Mouse (Mus musculus) lung, adult 2 months (tissue): ENCODE results near the gene Foxn3. TPM values are rescaled to one million over a fixed set of nuclear protein-coding genes. Genes with fewer than 3 reads are reported as not detected.

ENCODE experiments used
- DNase-seq: peaks from one replicate; pipeline ENCODE4 v3.0.0; 2022
- H3K4me1 ChIP-seq: fragments of 200-500 bp; 2 replicates; pipeline ENCODE4 v1.6.1; 2011; ENCODE audit warnings: low read length; ENCODE audit not compliant: control insufficient read depth, insufficient read depth
- H3K4me3 ChIP-seq: fragments of 200-500 bp; replicated peaks from 2 replicates; pipeline ENCODE3; 2011; ENCODE audit warnings: low read depth, mild to moderate bottlenecking, control low read depth, low read length; ENCODE audit errors: extremely low read depth
- CTCF ChIP-seq: fragments of 200-500 bp; IDR thresholded peaks from 2 replicates; pipeline ENCODE4 v1.5.1; 2011; ENCODE audit warnings: mild to moderate bottlenecking, low read length, control low read depth; ENCODE audit not compliant: insufficient read depth
- POLR2A ChIP-seq: fragments of 200-500 bp; IDR thresholded peaks from 2 replicates; pipeline ENCODE4 v1.6.1; 2011; ENCODE audit warnings: low read depth, mild to moderate bottlenecking, control low read depth, low read length, borderline replicate concordance; ENCODE audit errors: extremely low read depth
- WGBS: fragments of 180-500 bp; shearing (Covaris S2); methylation state at CpG from one replicate; pipeline ENCODE4 v1.1.7; 2018; 5-methylcytosine and 5-hydroxymethylcytosine counted together
- polyA plus RNA-seq: library from polyadenylated mRNA; depleted of rRNA; stranded (reverse); fragments of >200 nt; gene quantifications from 2 replicates; pipeline ENCODE4 v1.2.3, GENCODE M21; 2012

Gene Foxn3
- polyA plus RNA-seq, 1 experiment, result 48.2 TPM

DNA sequence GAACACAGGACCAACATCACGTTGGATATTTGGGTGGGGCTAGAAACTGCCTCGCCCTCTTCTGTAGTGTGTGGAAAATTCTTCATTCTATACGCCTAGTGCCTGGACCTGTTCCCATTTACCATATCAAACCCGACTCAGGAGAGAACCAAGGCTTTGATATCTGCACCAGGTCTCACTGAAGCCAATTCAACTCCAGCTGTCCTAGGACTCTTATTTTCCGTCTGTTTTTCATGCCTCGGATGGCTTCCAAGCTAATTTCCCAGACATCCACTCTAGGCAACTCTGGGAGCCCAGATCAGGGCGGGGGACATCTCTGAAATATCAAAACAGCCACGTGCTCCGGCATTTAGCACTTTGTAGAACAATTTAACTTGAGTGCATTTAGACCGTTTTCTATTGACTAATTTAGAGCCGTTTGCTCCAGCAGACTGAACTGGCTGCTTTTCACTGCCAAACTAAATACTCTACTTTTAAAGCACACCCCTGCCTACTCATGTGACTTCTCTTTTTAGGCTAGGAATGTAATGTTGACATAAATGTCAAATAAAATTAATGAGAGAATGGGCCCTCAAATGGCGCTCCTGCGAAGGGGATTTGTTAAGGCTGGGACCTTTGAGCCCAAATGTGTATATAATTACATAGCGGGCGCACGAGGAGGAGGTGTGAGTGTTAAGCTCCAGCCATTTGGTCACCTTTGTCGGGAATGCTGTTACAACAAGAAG, 33.5 kb downstream of the Foxn3 start:
- Histone ChIP-seq H3K4me1 (peaks cover 3% of the 10 kb centered on the region; the same call in 1 of the 2 replicates), H3K4me3 (no peak overlapping the region)
- TF ChIP-seq POLR2A (no peak), CTCF (no peak)
- WGBS, result 39% methylated on average over 17 of the region's 17 CpGs
- no peak for DNase-seq

- WGBS, result 75% methylated on average over 5 of the region's 5 CpGs
- no peak overlapping the region for H3K4me3 ChIP-seq
- peaks cover 3% of the 10 kb centered on the region; the same call in 1 of the 2 replicates for H3K4me1 ChIP-seq
- DNase-seq, result no peak
- TF ChIP-seq POLR2A, result no peak
- no peak for TF ChIP-seq CTCF
Observed at GRCm38 (mm10) chr12:99528958-99529357, 34.4 kb downstream of the Foxn3 start.

GRCm38 (mm10) chr12:99527452-99527851, 35.9 kb downstream of the Foxn3 start:
- Histone ChIP-seq H3K4me3 (no peak overlapping the region), H3K4me1 (peaks cover 3% of the 10 kb centered on the region; the same call in 1 of the 2 replicates)
- WGBS, result 73% methylated on average over 6 of the region's 6 CpGs
- TF ChIP-seq CTCF, result no peak
- TF ChIP-seq POLR2A, result no peak
- DNase-seq, result no peak

DNA sequence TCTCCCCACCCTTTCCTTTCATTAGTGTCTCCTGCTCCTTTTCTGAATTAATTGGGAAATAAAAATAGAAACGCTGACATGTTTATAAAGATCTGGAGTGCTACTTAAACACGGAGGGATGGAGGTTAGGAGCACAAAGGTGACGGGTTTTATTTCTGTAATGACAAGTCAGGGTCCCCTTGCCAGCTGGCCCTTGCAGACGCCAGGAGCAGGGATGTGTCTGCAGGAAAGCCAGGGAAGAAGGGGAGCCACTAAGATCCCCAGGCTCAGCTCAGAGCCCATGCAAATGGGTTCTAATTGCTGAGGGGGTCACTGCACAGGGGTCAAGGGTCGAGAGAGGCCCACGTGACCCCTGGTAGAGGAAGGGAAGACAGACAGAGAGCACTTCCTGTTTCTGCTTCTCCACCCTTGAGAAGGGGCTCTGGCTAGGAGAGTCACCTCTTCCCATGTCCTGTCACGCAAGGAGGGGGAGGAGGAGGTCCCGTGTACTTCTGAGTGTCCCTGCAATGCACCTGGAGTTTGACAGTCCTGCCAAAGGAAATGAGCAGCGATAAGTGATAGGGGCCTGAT, 36.7 kb downstream of the Foxn3 start:
- H3K4me1 ChIP-seq, result peaks cover 3% of the 10 kb centered on the region; the same call in 1 of the 2 replicates
- no peak for TF ChIP-seq CTCF
- TF ChIP-seq POLR2A, result no peak
- no peak for DNase-seq
- WGBS, result 43% methylated on average over 9 of the region's 9 CpGs
- H3K4me3 ChIP-seq, result no peak overlapping the region

GRCm38 (mm10) chr12:99522882-99523281, 40.5 kb downstream of the Foxn3 start:
- Histone ChIP-seq H3K4me1 (no peaks in the 10 kb centered on the region), H3K4me3 (no peak overlapping the region)
- DNase-seq, result no peak
- TF ChIP-seq CTCF (no peak), POLR2A (no peak)
- 76% methylated on average over 2 of the region's 2 CpGs for WGBS

DNA sequence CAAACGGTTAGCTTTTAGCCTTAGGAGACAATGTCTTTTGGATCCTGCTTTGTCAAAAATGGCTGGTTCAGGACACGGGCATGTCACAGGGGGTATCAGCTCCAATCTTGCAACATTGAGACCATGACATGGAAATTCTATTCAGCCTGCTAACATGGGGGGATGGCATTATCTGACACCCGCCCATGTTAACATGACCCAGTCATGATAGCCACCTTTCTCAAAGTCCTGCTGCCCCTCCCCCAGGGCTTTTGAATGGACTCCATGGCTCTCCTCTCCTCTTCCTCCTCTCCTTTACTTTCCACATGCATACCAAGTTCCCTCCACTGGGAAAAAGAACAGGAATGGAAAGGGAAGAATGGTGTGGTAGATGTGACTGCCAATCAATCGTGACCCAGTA, 43.5 kb downstream of the Foxn3 start:
- Histone ChIP-seq H3K4me1 (0 out of 2 replicates have a peak, but pooled peaks cover 2% of the 10 kb centered on the region), H3K4me3 (no peak overlapping the region)
- TF ChIP-seq CTCF (no peak), POLR2A (no peak)
- no peak for DNase-seq
- WGBS, result 91% methylated on average over 4 of the region's 4 CpGs

DNA sequence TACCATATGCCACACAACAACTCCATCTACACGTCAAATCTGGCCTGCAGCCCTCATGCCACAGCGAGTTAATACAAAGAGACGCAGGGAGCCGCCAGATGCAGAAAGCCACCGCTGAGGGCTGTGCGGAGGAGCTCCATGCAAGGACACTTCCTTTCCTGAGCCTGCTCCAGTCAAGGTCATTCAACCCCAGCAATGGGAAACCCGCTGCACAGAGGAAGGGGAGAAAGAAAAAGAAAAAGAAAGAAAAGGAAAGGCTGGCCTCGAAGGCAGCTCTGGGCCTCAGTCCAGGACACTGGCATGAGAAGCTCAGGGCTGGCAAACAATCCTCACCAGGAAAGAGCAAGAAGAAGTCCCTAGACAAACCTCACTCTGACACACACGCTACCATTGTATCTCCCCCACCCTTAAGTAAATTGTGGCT, 44.2 kb downstream of the Foxn3 start:
- DNase-seq, result no peak
- TF ChIP-seq POLR2A, result no peak
- no peak for TF ChIP-seq CTCF
- peaks cover 6% of the 10 kb centered on the region for H3K4me1 ChIP-seq
- H3K4me3 ChIP-seq, result no peak overlapping the region
- 47% methylated on average over 9 of the region's 9 CpGs for WGBS

- Histone ChIP-seq H3K4me3 (no peak overlapping the region), H3K4me1 (peaks cover 8% of the 10 kb centered on the region)
- WGBS, result 96% methylated on average over 10 of the region's 10 CpGs
- no peak for DNase-seq
- TF ChIP-seq POLR2A, result no peak
- no peak for TF ChIP-seq CTCF
Observed at GRCm38 (mm10) chr12:99518640-99519039, 44.7 kb downstream of the Foxn3 start.

- no peak for TF ChIP-seq POLR2A
- TF ChIP-seq CTCF, result no peak
- peaks cover 8% of the 10 kb centered on the region for H3K4me1 ChIP-seq
- DNase-seq, result no peak
- no peak overlapping the region for H3K4me3 ChIP-seq
- 94% methylated on average over 12 of the region's 12 CpGs for WGBS
Observed at GRCm38 (mm10) chr12:99518126-99518525, 45.3 kb downstream of the Foxn3 start.

GRCm38 (mm10) chr12:99517296-99517695, 46.1 kb downstream of the Foxn3 start:
- H3K4me1 ChIP-seq, result peaks cover 8% of the 10 kb centered on the region
- 95% methylated on average over 5 of the region's 5 CpGs for WGBS
- no peak for DNase-seq
- no peak overlapping the region for H3K4me3 ChIP-seq
- TF ChIP-seq POLR2A (no peak), CTCF (no peak)
